Mouse (Mus musculus) liver, embryonic 11.5 days (tissue): ENCODE results near the gene Gfap. TPM values are rescaled to one million over a fixed set of nuclear protein-coding genes. Genes with fewer than 3 reads are reported as not detected.

ENCODE experiments used
- ATAC-seq: fragments of 200-750 bp; cut with Nextera tagmentation; replicated peaks from 2 replicates; pipeline ENCODE4 v1.8.0; 2017; ENCODE audit warnings: moderate number of reproducible peaks, mild to moderate bottlenecking, moderate TSS enrichment, moderate library complexity; ENCODE audit not compliant: low FRiP score
- DNase-seq: peaks from one replicate; pipeline ENCODE4 v3.0.0-alpha.2; 2017; ENCODE audit warnings: low spot score
- H3K27ac ChIP-seq: fragments of 300-500 bp; sonication (generic); 2 replicates; pipeline ENCODE4 v1.5.1; 2014; ENCODE audit warnings: mild to moderate bottlenecking, low read depth, low read length, control low read depth
- H3K27me3 ChIP-seq: fragments of 300-500 bp; sonication (generic); replicated peaks from 2 replicates; pipeline ENCODE4 v1.6.1; 2014; ENCODE audit warnings: low read length, mixed read lengths; ENCODE audit not compliant: control insufficient read depth, insufficient read depth
- H3K36me3 ChIP-seq: fragments of 300-500 bp; sonication (generic); 2 replicates; pipeline ENCODE4 v1.6.1; 2014; ENCODE audit warnings: mild to moderate bottlenecking, low read length, moderate library complexity, mixed read lengths; ENCODE audit not compliant: control insufficient read depth, insufficient read depth
- H3K4me1 ChIP-seq: fragments of 300-500 bp; sonication (generic); replicated peaks from 2 replicates; pipeline ENCODE4 v1.6.1; 2014; ENCODE audit warnings: low read length, mixed read lengths; ENCODE audit not compliant: control insufficient read depth, insufficient read depth
- H3K4me2 ChIP-seq: fragments of 300-500 bp; sonication (generic); 2 replicates; pipeline ENCODE4 v1.6.1; 2014; ENCODE audit warnings: mild to moderate bottlenecking, control low read depth, moderate library complexity
- H3K4me3 ChIP-seq: fragments of 300-500 bp; sonication (generic); 2 replicates; pipeline ENCODE4 v1.5.1; 2014; ENCODE audit warnings: low read depth, low read length, control low read depth
- H3K9ac ChIP-seq: fragments of 300-500 bp; sonication (generic); 2 replicates; pipeline ENCODE4 v1.6.1; 2014; ENCODE audit warnings: low read depth, low read length, control low read depth
- H3K9me3 ChIP-seq: fragments of 300-500 bp; sonication (generic); 2 replicates; pipeline ENCODE4 v1.6.1; 2016; ENCODE audit warnings: low read length, inconsistent platforms, mixed read lengths; ENCODE audit not compliant: control insufficient read depth
- WGBS: fragments of 180-500 bp; shearing (Covaris S2); extraction: QIAGEN DNeasy Blood & Tissue Kit; methylation state at CpG from one replicate; pipeline ENCODE4 v1.1.7; 2014; 5-methylcytosine and 5-hydroxymethylcytosine counted together
- polyA plus RNA-seq: library from polyadenylated mRNA; unstranded; fragments of >200 nt; fragmentation: Nextera tagmentation; extraction: Ambion mirVana; gene quantifications from 2 replicates; pipeline ENCODE4 v1.2.1, GENCODE M21; 2014

Gfap gene
- polyA plus RNA-seq, 1 experiment from 2014 or later = 2.4 TPM

GRCm38 (mm10) chr11:102864272-102864671, 36.4 kb downstream of the Gfap start:
- H3K27ac ChIP-seq = no peak overlapping the region
- H3K4me3 ChIP-seq = no peak overlapping the region
- ATAC-seq = no peak
- peaks cover 47% of the 10 kb centered on the region for H3K36me3 ChIP-seq
- H3K9ac ChIP-seq = no peak overlapping the region
- no peaks in the 10 kb centered on the region for H3K4me1 ChIP-seq
- no peaks in the 10 kb centered on the region for H3K9me3 ChIP-seq
- H3K4me2 ChIP-seq = no peak overlapping the region
- H3K27me3 ChIP-seq = no peaks in the 10 kb centered on the region
- 66% methylated on average over 4 of the region's 4 CpGs for WGBS
- peak; percentile 42 for DNase-seq

- no peaks in the 10 kb centered on the region for H3K27me3 ChIP-seq
- DNase-seq = no peak
- peaks cover 45% of the 10 kb centered on the region for H3K36me3 ChIP-seq
- no peak overlapping the region for H3K27ac ChIP-seq
- ATAC-seq = no peak
- no peak overlapping the region for H3K4me3 ChIP-seq
- 88% methylated on average over 8 of the region's 8 CpGs for WGBS
- no peak overlapping the region for H3K4me2 ChIP-seq
- no peak overlapping the region for H3K9ac ChIP-seq
- H3K9me3 ChIP-seq = no peaks in the 10 kb centered on the region
- no peaks in the 10 kb centered on the region for H3K4me1 ChIP-seq
These were observed 40.8 kb downstream of the Gfap start for GRCm38 (mm10) chr11:102859933-102860332.

GRCm38 (mm10) chr11:102858951-102859350, 41.8 kb downstream of the Gfap start:
- H3K27me3 ChIP-seq = no peaks in the 10 kb centered on the region
- H3K36me3 ChIP-seq = peaks cover 50% of the 10 kb centered on the region
- H3K4me3 ChIP-seq = no peak overlapping the region
- H3K9ac ChIP-seq = no peak overlapping the region
- H3K27ac ChIP-seq = no peak overlapping the region
- H3K4me2 ChIP-seq = no peak overlapping the region
- ATAC-seq (no peak), DNase-seq (no peak)
- WGBS = 95% methylated on average over 11 of the region's 11 CpGs
- no peaks in the 10 kb centered on the region for H3K4me1 ChIP-seq
- H3K9me3 ChIP-seq = no peaks in the 10 kb centered on the region

- Histone ChIP-seq H3K9ac (no peak overlapping the region), H3K4me3 (no peak overlapping the region), H3K4me2 (no peak overlapping the region), H3K27ac (no peak overlapping the region), H3K9me3 (no peaks in the 10 kb centered on the region), H3K4me1 (no peaks in the 10 kb centered on the region), H3K36me3 (peaks cover 42% of the 10 kb centered on the region), H3K27me3 (no peaks in the 10 kb centered on the region)
- ATAC-seq (no peak), DNase-seq (no peak)
- 78% methylated on average over 6 of the region's 6 CpGs for WGBS
These were observed 44.8 kb downstream of the Gfap start for GRCm38 (mm10) chr11:102855941-102856340.

GRCm38 (mm10) chr11:102853760-102854159, 47.0 kb downstream of the Gfap start:
- H3K4me1 ChIP-seq = no peaks in the 10 kb centered on the region
- no peak for DNase-seq
- ATAC-seq = no peak
- no peak overlapping the region for H3K4me2 ChIP-seq
- H3K9ac ChIP-seq = no peak overlapping the region
- H3K27me3 ChIP-seq = no peaks in the 10 kb centered on the region
- no peak overlapping the region for H3K27ac ChIP-seq
- peaks cover 40% of the 10 kb centered on the region for H3K36me3 ChIP-seq
- no peak overlapping the region for H3K4me3 ChIP-seq
- H3K9me3 ChIP-seq = no peaks in the 10 kb centered on the region

GRCm38 (mm10) chr11:102851883-102852282, 48.8 kb downstream of the Gfap start:
- Histone ChIP-seq H3K27ac (no peak overlapping the region), H3K36me3 (peaks cover 47% of the 10 kb centered on the region), H3K4me2 (no peak overlapping the region), H3K4me3 (no peak overlapping the region), H3K9ac (no peak overlapping the region), H3K27me3 (no peaks in the 10 kb centered on the region), H3K4me1 (no peaks in the 10 kb centered on the region), H3K9me3 (no peaks in the 10 kb centered on the region)
- WGBS = 75% methylated on average over 5 of the region's 5 CpGs
- ATAC-seq (no peak; the same call in 1 of the 2 replicates), DNase-seq (no peak)

- no peak overlapping the region for H3K4me3 ChIP-seq
- no peaks in the 10 kb centered on the region for H3K27me3 ChIP-seq
- DNase-seq (no peak), ATAC-seq (no peak)
- H3K4me2 ChIP-seq = no peak overlapping the region
- WGBS = 79% methylated on average over 10 of the region's 10 CpGs
- H3K9me3 ChIP-seq = no peaks in the 10 kb centered on the region
- peaks cover 57% of the 10 kb centered on the region for H3K36me3 ChIP-seq
- no peak overlapping the region for H3K9ac ChIP-seq
- H3K27ac ChIP-seq = no peak overlapping the region
- no peaks in the 10 kb centered on the region for H3K4me1 ChIP-seq
These were observed 54.8 kb downstream of the Gfap start for GRCm38 (mm10) chr11:102845926-102846325.

- Histone ChIP-seq H3K4me2 (no peak overlapping the region), H3K9me3 (no peaks in the 10 kb centered on the region), H3K27ac (no peak overlapping the region), H3K36me3 (peaks cover 32% of the 10 kb centered on the region), H3K4me1 (no peaks in the 10 kb centered on the region), H3K9ac (no peak overlapping the region), H3K4me3 (no peak overlapping the region), H3K27me3 (no peaks in the 10 kb centered on the region)
- DNase-seq (no peak), ATAC-seq (no peak)
- WGBS = 87% methylated on average over 9 of the region's 9 CpGs
These were observed 62.0 kb downstream of the Gfap start for GRCm38 (mm10) chr11:102838616-102839150.

GRCm38 (mm10) chr11:102838126-102838525, 62.6 kb downstream of the Gfap start:
- H3K4me3 ChIP-seq = no peak overlapping the region
- no peak overlapping the region for H3K4me2 ChIP-seq
- no peak overlapping the region for H3K9ac ChIP-seq
- no peak for ATAC-seq
- H3K27ac ChIP-seq = no peak overlapping the region
- WGBS = 88% methylated on average over 2 of the region's 2 CpGs
- H3K36me3 ChIP-seq = peaks cover 32% of the 10 kb centered on the region
- H3K4me1 ChIP-seq = no peaks in the 10 kb centered on the region
- no peak for DNase-seq
- H3K9me3 ChIP-seq = no peaks in the 10 kb centered on the region
- H3K27me3 ChIP-seq = no peaks in the 10 kb centered on the region
